Mouse (Mus musculus) cerebellum, adult 2 months (tissue): ENCODE data around the gene Ap3m1.

Experiments used
- CTCF ChIP-seq: fragments of 200-500 bp; IDR thresholded peaks from 2 replicates; pipeline ENCODE4 v1.5.1; 2011; ENCODE audit warnings: low read depth, mild to moderate bottlenecking, control low read depth, low read length, moderate library complexity, borderline replicate concordance; ENCODE audit not compliant: insufficient read depth
- POLR2A ChIP-seq: fragments of 200-500 bp; IDR thresholded peaks from 2 replicates; pipeline ENCODE4 v1.6.1; 2011; ENCODE audit warnings: low read length, control low read depth, borderline replicate concordance; ENCODE audit not compliant: insufficient read depth

GRCm38 (mm10) chr14:20995497-20995896 lies 56.8 kb downstream of the Ap3m1 start:
- TF ChIP-seq CTCF (no peak), POLR2A (no peak)
